Mouse (Mus musculus): ENCODE measurements around the gene Ulk2. TPM values are rescaled to one million over a fixed set of nuclear protein-coding genes. Genes with fewer than 3 reads are reported as not detected.
A peak's percentile ranks its signal among the peaks of the same experiment; 100 is the strongest.

Ulk2 gene
- polyA plus RNA-seq, 1 experiment from 2014 or later = 20.5 TPM

DNA sequence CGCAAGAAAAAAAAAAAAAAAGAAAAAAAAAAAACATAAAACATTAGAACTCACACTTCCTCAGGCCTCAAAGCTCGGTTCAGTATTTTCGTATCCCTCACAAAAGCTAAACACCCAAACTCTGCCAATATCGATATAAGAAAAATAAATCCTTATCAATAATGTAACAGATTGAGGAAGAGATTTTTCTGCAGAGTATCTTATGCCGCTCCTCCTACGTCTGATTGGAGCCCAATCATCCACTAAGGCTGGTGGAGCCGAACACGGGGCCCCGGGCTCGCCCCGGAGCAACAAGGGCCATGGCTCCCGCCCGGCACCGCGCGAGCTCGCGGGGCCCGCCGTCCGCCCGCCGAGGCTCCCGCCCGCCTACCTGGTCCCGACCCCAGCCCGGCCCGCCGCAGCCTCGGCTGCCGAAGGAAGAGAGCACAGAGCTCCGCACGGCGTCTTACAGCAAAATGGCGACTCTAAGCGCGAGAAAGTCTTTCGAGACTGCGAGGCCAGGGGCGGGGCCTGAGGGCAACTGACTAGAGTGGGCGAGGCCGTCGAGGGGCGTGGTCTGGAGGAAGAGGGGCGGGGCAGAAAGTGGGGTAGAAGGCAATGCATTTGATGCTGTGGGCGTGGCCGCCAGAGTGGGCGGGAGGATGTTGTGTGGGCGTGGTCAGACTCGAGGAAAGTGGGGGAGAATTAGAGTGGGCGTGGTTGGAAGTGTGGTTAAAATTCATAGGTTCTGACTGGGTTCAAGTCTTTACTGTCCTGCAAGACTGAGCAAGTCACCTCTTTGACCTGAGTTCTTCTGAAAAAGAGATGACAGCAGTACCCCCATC is 93.1 kb downstream of the Ulk2 start, which contains the start of gene Prpsap2:
Gene Prpsap2 (minus strand): TSS at position 505 of the 824 bp plus-strand sequence.
- Histone ChIP-seq H3K9ac (peak within 1 kb of the TSS; percentile 77), H3K27me3 (ENCODE audit: insufficient read depth, low read length) (no peaks in the 10 kb centered on the region), H3K36me3 (ENCODE audit: insufficient read depth) (no peaks in the 10 kb centered on the region), H3K4me2 (peak within 1 kb of the TSS; percentile 73), H3K4me3 (ENCODE audit: low read depth, low read length) (peak within 1 kb of the TSS; percentile 60), H3K27ac (ENCODE audit: low read depth) (peak within 1 kb of the TSS; percentile 87), H3K4me1 (ENCODE audit: insufficient read depth) (no peaks in the 10 kb centered on the region), H3K9me3 (ENCODE audit: low read depth, low read length) (no peaks in the 10 kb centered on the region)
- WGBS = under 1% methylated on average over 51 of the region's 51 CpGs
- DNase-seq = peak; percentile 99
- no peak for TF ChIP-seq CTCF (IDR thresholded peaks at IDR 0.05; ENCODE audit: low read depth)
- ATAC-seq (ENCODE audit: insufficient read depth) = peak; percentile 95

DNA sequence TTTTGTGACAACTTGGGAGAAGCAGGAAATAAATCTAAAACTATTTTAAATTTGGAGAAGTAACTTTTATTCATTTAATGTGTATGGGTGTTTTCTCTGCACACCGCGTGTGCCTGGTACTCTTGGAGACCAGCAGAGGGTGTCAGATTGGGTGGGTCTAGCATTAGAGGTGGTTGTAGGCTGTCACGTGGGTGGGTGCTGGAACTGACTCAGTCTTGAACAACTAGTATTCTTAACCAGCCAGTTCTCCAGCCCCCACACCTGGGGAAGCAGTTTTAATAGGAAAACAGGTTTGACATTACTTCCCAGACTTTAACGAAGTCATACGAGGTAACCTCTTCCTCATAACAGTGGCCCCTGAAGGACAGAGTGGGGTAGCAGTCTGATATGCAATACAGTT is 94.4 kb downstream of the Ulk2 start:
- WGBS = 68% methylated on average over 5 of the region's 5 CpGs
- peak; percentile 11 for DNase-seq
- no peak for ATAC-seq (ENCODE audit: insufficient read depth)
- Histone ChIP-seq H3K4me3 (ENCODE audit: low read depth, low read length) (peak overlapping the region; percentile 60), H3K27me3 (ENCODE audit: insufficient read depth, low read length) (no peaks in the 10 kb centered on the region), H3K9me3 (ENCODE audit: low read depth, low read length) (no peaks in the 10 kb centered on the region), H3K36me3 (ENCODE audit: insufficient read depth) (peaks cover 6% of the 10 kb centered on the region), H3K4me2 (peak overlapping the region; percentile 73), H3K4me1 (ENCODE audit: insufficient read depth) (no peaks in the 10 kb centered on the region), H3K9ac (no peak overlapping the region), H3K27ac (ENCODE audit: low read depth) (no peak overlapping the region)
- TF ChIP-seq CTCF (IDR thresholded peaks at IDR 0.05; ENCODE audit: low read depth) = peak; percentile 11

DNA sequence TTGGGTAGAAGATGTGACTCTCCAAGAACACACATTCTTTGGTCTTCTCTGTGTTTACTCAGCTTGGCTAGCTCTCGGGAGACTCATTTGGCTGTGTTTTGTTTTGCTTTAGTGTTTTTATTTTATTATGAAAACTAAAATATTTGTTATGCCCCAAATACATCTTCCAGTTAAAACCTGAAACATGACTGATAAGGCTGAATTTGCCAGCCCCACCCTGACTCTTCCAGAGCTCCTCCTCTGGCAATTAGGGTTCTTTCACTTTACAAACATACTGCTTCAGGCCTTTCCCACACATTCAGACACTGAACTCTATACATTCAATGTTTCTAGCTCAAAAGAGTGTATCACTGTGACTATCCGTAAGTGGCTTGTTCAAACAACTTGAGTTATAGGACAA is 97.7 kb downstream of the Ulk2 start:
- no peak for DNase-seq
- peaks cover 35% of the 10 kb centered on the region for H3K36me3 ChIP-seq (ENCODE audit: insufficient read depth)
- no peaks in the 10 kb centered on the region for H3K4me1 ChIP-seq (ENCODE audit: insufficient read depth)
- H3K9ac ChIP-seq = no peak overlapping the region
- no peak overlapping the region for H3K4me3 ChIP-seq (ENCODE audit: low read depth, low read length)
- no peak overlapping the region for H3K27ac ChIP-seq (ENCODE audit: low read depth)
- no peak for ATAC-seq (ENCODE audit: insufficient read depth)
- no peak overlapping the region for H3K4me2 ChIP-seq
- no peak for TF ChIP-seq CTCF (IDR thresholded peaks at IDR 0.05; ENCODE audit: low read depth)
- no peaks in the 10 kb centered on the region for H3K27me3 ChIP-seq (ENCODE audit: insufficient read depth, low read length)
- H3K9me3 ChIP-seq (ENCODE audit: low read depth, low read length) = no peaks in the 10 kb centered on the region
- WGBS = 72% methylated on average over 2 of the region's 2 CpGs

DNA sequence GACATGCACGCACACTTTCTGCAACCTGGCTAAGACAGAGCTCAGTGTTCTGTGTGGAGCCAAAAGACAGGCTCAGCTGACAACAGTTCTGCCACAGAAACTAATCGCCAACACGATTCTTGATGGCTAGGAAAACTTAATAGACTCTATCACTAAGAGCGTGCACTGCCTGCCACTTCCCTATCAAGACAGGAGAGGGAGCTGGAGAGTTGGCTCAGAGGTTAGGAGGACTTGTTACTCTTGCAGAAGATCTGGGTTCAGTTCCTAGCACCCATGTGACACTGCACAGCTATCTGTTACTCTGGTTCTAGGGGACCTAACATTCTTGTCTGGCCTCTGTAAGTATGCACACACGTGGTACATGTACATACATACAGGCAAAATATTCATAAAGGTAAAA is 103.3 kb downstream of the Ulk2 start:
- Histone ChIP-seq H3K9me3 (ENCODE audit: low read depth, low read length) (no peaks in the 10 kb centered on the region), H3K4me3 (ENCODE audit: low read depth, low read length) (no peak overlapping the region), H3K36me3 (ENCODE audit: insufficient read depth) (peaks cover 80% of the 10 kb centered on the region), H3K9ac (no peak overlapping the region), H3K4me1 (ENCODE audit: insufficient read depth) (no peaks in the 10 kb centered on the region), H3K4me2 (no peak overlapping the region), H3K27me3 (ENCODE audit: insufficient read depth, low read length) (no peaks in the 10 kb centered on the region), H3K27ac (ENCODE audit: low read depth) (no peak overlapping the region)
- peak; percentile 58 for TF ChIP-seq CTCF (IDR thresholded peaks at IDR 0.05; ENCODE audit: low read depth)
- DNase-seq = peak; percentile 32
- no peak for ATAC-seq (ENCODE audit: insufficient read depth)
- 78% methylated on average over 5 of the region's 5 CpGs for WGBS

DNA sequence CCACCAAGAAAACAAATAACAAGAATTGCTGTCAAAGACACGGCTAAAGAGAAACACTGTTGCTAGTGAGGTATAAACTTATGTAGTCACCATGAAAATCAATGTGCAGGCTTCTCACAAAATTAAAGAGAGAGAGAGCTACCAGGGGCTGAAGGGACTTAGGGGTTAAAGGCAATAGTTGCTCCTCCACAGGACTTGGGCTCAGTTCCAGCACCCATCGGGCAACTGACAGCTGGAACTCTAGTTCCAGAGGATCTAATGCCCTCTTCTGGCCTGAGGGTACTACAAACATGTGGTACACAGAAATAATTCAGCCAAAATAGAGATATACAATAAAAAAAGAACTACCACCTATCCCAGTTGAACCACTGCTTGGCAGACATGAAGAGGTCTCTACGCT is 107.7 kb downstream of the Ulk2 start:
- Histone ChIP-seq H3K4me1 (ENCODE audit: insufficient read depth) (no peaks in the 10 kb centered on the region), H3K9me3 (ENCODE audit: low read depth, low read length) (no peaks in the 10 kb centered on the region), H3K27me3 (ENCODE audit: insufficient read depth, low read length) (no peaks in the 10 kb centered on the region), H3K4me2 (no peak overlapping the region), H3K4me3 (ENCODE audit: low read depth, low read length) (no peak overlapping the region), H3K9ac (no peak overlapping the region), H3K36me3 (ENCODE audit: insufficient read depth) (peaks cover 79% of the 10 kb centered on the region), H3K27ac (ENCODE audit: low read depth) (no peak overlapping the region)
- ATAC-seq (ENCODE audit: insufficient read depth) = no peak
- WGBS = 48% methylated on average over 3 of the region's 3 CpGs
- no peak for DNase-seq
- TF ChIP-seq CTCF (IDR thresholded peaks at IDR 0.05; ENCODE audit: low read depth) = no peak

DNA sequence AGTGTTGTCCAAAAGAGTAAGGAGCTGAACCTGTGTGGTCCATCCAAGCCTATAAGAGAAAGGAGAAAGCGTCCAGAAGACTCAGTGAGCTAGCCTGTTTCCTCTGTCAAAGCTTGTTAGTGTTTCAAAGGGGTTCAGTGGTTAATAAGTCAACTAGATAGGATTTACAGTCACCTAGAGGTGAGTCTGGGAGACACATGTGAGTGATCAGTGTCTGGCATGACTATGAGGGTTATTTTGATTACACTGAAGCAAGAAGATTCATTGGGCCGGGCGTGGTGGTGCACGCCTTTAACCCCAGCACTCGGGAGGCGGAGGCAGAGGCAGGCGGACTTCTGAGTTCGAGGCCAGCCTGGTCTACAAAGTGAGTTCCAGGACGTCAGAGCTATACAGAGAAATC is 109.1 kb downstream of the Ulk2 start:
- no peaks in the 10 kb centered on the region for H3K27me3 ChIP-seq (ENCODE audit: insufficient read depth, low read length)
- no peak for TF ChIP-seq CTCF (IDR thresholded peaks at IDR 0.05; ENCODE audit: low read depth)
- H3K4me1 ChIP-seq (ENCODE audit: insufficient read depth) = no peaks in the 10 kb centered on the region
- H3K9ac ChIP-seq = no peak overlapping the region
- H3K4me2 ChIP-seq = no peak overlapping the region
- peaks cover 79% of the 10 kb centered on the region for H3K36me3 ChIP-seq (ENCODE audit: insufficient read depth)
- WGBS = 88% methylated on average over 9 of the region's 9 CpGs
- H3K4me3 ChIP-seq (ENCODE audit: low read depth, low read length) = no peak overlapping the region
- ATAC-seq (ENCODE audit: insufficient read depth) (no peak), DNase-seq (no peak)
- no peaks in the 10 kb centered on the region for H3K9me3 ChIP-seq (ENCODE audit: low read depth, low read length)
- no peak overlapping the region for H3K27ac ChIP-seq (ENCODE audit: low read depth)

DNA sequence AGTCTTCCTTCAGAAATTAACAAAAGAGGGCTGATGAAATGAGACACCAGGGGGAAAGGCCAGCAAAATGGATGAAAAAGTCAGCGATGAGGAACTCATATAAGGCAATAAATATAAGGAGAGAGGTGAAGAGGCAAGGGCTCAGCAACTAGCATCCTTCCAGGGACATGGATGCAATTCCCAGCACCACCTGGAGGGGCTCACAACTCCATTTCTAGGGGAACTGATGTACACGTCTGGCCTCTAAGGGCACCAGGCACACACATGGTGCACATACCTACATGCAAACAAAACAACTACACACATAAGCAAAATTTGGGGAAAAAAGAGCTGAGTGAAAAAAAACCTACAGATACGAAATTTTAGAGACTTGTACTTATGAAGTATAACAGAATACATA is 110.4 kb downstream of the Ulk2 start:
- H3K36me3 ChIP-seq (ENCODE audit: insufficient read depth) = peaks cover 79% of the 10 kb centered on the region
- no peak for ATAC-seq (ENCODE audit: insufficient read depth)
- WGBS = 72% methylated on average over 3 of the region's 3 CpGs

More for the DNA sequence above, 110.4 kb downstream of the Ulk2 start:
- DNase-seq = peak; percentile 21
- H3K27me3 ChIP-seq (ENCODE audit: insufficient read depth, low read length) = no peaks in the 10 kb centered on the region
- H3K9me3 ChIP-seq (ENCODE audit: low read depth, low read length) = no peaks in the 10 kb centered on the region
- H3K4me1 ChIP-seq (ENCODE audit: insufficient read depth) = no peaks in the 10 kb centered on the region
- peak; percentile 34; the same call in 1 of the 2 replicates for TF ChIP-seq CTCF (IDR thresholded peaks at IDR 0.05; ENCODE audit: low read depth)
- H3K4me2 ChIP-seq = no peak overlapping the region
- no peak overlapping the region for H3K27ac ChIP-seq (ENCODE audit: low read depth)
- no peak overlapping the region for H3K9ac ChIP-seq
- no peak overlapping the region for H3K4me3 ChIP-seq (ENCODE audit: low read depth, low read length)
